Mouse (Mus musculus) 3T3-L1 (cell line): ENCODE data around the gene Foxc2.

ENCODE experiments used
- DNase-seq: peaks from one replicate; pipeline ENCODE4 v3.0.0-alpha.2; 2015; ENCODE audit warnings: low read depth, low spot score

Foxc2 gene

DNA sequence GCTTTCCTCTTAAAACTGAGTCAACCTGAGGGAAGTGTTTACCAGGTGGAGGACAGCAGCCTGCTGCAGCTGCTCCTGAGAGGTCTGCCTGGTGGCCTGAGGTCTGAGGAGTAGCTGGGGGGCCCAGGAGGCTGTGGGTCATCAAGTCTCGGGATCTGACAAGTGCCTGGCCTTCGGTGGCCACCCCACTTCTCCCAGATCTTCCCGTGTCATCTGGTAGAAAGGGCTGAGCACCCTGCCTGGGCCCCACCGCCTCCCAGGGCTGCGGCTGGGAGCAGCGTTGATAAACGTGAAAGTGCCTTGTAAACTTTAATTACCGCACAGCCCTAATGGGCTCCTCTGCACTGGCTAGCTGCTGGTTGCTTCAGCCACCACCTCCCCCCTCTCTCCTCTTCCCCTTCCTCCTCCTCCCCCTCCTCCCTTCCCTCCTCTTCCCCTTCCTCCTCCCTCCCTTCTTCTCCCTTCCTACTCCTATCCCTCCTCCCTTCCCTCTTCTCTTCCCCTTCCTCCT is 32.7 kb downstream of the Foxc2 start:
- no peak for DNase-seq

DNA sequence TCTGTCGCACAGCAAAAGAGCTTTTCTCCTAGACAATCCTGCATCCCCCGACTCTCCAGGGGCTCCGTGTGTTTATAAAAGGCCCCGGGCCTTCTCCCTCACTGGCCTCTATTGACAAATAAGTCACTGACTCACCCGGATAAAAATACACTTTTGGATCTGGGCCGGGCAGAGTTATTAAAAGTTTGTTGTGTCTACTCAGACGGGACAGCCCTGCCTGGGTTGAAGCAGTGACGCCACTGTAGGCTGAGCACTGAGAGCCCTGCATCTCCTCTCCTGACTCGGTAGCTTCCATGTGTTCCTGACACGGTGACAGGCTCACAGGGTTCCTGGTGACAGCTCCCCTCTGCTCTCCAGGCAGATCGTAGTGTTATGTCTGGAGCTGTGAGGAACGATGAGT is 36.4 kb downstream of the Foxc2 start:
- peak; percentile 77 for DNase-seq

DNA sequence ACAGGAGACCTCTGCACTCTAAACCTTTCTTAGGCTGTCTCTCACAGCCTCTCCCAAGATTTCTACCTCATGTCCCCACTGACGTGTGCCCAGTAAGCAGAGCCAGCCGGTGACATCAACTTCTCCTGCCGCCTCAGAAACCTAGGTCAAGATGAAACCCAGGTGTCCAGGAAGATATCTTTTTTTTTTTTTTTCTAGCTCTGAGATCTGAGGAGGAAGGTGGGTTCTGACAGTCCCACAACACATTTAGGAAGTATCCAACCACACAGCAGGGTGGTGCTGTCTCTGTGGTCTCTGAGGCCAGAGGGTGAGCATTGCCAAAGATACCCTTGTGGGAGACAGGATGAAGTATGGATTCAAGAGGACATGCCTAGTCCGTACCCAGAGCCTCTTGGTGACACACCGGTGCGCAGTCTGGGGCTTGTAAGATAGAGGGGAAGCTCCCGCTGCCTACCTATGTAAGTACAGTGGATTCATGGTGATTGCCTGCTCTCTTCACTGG is 41.1 kb downstream of the Foxc2 start:
- no peak for DNase-seq

DNA sequence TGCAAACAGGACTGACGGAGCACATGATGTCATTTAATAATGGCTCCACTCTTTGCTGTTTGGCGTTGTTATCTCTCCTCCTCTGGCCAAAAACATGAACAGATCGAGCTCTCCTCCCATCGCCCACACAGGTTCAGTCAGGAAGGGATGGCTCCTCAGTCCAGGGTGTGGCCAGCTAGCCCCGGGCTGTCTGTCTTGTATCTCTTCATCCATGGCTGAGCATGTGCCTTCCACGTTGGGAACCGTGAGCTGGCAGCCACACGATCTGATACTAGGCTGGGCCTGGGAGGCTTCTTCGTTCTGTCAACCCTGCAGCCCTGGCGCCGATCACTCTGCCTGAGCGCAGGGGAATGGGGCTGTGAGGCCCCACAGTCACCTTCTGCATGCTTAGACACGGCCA is 42.8 kb downstream of the Foxc2 start:
- no peak for DNase-seq

GRCm38 (mm10) chr8:121161437-121161836 is 45.5 kb downstream of the Foxc2 start:
- no peak for DNase-seq

DNA sequence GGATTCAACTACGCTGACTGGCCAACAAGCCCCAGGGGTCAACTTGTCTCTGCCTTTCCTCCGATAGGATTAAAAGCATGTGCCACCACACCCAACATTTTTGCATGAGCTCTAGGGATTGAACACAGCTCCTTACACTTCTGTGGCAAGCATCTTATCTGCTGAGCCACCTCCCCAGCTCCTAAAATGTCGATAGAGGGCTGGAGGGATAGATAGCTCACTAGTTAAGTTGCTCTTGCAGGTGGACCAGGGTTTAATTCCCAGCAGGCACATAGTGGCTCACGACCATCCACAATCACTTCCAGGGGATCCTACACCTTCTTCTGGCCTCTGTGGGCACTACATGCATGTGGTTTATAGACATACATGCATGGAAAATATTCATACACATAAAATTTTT is 46.4 kb downstream of the Foxc2 start:
- DNase-seq: no peak

DNA sequence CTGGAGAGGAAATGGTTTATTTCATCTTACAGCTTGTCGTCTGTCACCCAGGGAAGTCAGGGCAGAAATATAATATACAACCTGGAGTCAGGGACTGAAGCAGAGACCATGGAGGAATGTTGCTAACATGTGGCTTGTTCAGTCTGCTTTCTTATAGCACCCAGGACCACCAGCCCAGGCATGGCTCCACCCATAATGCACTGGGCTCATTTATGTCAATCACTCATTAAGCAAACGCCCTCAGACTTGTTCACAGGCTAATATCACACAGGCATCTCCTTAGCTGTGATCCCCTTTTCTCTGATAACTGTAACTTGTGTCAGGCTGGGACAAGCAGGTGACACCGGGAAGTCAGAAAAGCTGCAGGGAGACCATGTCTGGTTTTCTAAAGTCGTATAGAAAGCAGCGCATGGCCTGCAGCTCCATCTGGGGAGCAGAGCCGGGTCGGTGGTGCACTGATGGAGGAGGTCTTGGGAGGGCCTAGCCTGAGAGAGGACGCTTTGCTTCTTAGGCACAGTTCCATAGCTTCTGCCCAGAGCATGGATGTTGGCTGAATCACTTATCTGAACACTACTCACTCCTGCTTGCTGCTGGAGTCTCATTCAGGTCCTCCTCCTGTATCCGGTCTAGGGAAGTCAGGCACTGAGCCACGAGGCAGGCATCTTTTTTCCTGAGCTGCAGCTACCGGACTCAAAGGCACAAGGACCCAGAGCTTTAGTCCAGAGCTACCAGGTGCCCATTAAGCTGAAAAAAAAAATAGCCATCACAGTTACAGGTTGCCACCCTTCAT is 47.1 kb downstream of the Foxc2 start:
- DNase-seq: peak; percentile 5

- DNase-seq: peak; percentile 61
These were observed 48.1 kb downstream of the Foxc2 start for GRCm38 (mm10) chr8:121164017-121164469.

DNA sequence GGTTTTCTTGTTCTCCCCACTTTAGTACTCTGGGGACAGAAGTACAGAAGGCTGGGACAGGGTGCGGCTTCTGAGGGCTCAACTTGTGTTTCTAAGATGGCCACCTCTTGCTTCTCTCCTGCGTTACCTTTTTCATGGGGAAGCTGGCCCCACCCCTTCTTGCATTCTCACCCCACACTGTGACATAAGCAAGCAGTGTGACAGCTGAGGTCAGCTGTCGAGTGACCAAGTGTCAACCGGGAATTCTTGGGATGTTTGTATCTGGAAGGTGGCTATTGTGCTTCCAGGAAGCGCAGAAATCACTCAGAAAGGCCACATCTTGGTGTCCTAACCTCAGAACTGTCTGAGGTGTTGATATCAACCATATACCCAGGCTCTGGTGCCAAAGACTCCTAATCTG is 52.1 kb downstream of the Foxc2 start:
- DNase-seq: no peak
